Mouse (Mus musculus): Measurements from ENCODE around the gene Cdkn2aipnl.

The Cdkn2aipnl gene

DNA sequence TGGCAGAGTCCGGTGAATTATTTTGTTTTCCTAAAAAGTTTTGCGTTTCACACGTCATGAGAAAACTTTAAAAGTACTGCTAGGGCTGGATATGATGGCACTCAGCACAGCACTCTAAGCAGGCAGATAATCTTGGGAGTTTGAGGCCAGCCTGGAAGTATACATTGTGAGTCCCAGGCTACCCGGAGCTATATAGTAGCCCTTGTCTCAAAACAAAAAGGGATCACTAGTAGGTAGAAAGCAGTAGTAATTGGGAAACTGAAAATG lies 36.0 kb downstream of the Cdkn2aipnl start:
- peak in 1 of 2 experiments; percentile 27 for DNase-seq (ENCODE audit: inconsistent age in 2 of 2, low spot score in 1 of 2)

DNA sequence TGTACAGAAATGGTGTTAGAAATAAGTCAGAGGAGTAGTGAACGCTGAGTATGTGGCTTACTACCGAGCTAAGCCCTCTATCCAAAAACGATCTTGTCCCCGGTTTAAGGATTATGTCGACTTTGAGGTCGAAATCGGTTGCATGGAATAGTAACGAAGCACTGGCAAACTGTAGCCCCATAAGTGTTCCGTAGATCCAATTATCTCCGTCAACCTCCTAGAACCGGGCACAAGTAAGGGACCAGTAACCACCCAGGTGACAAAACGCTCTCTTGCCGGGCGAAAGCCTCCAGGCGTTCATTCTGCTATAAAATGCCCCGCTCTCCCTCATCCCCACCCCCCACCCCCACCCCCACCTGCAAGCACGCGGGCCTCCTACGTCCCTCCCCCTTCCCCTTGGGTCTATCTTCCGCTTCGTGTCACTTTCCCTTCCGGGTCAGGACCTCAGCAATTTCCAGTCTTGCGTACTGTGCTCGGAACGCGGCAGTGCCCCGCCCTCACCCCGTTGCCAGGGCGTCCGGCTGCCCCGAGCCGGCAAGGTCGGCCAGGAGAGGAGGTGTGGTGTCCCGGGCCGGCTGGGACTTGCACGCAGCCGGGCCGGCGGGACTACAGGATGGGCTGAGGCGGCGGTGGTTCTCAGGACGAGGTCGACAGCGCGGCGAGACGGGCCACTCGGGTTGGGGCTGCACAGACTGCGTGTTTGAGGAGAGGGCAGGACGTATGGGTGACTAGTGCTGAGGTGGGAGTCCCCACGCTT lies 36.5 kb downstream of the Cdkn2aipnl start, which contains the start of gene Cdkl3:
Gene Cdkl3, plus strand, starts transcription at position 450 of the 757 bp plus-strand sequence.
- DNase-seq (ENCODE audit: inconsistent age in 2 of 2, low spot score in 1 of 2) = peak; percentile 98

DNA sequence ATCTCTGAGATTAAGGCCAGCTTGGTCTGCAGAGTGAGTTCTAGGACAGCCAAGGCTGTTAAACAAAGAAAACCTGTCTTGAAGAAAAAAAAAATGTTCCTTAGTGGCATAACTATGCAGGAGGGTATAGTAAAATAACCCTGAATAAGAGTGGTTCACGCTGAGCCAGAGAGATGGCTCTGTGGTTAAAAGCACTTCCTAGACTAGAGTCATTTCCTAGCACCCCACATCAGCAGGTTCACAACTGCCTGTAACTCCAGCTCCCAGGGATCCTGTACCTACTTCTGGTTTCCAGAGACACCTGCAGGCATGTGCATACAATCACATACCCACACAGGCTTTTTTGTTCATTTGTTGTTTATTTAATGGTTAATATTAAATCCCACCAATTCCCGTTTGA lies 38.1 kb downstream of the Cdkn2aipnl start:
- DNase-seq (ENCODE audit: inconsistent age in 2 of 2, low spot score in 1 of 2) = no peak

DNA sequence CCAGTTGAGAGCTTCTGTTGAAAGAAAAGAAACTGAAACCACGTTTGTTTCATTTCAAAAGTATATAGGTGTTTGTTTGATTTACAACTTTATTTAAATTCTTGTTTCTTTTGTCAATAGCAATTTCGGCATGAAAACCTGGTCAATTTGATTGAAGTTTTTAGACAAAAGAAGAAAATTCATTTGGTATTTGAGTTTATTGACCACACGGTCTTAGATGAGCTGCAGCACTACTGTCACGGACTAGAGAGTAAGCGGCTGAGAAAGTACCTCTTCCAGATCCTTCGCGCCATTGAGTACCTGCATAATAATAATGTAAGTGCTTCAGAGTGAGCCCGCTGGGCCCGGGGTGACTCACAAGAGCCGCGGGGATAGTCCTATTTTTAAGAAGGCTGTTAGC lies 43.5 kb downstream of the Cdkn2aipnl start:
- DNase-seq (ENCODE audit: inconsistent age in 2 of 2, low spot score in 1 of 2) = no peak

DNA sequence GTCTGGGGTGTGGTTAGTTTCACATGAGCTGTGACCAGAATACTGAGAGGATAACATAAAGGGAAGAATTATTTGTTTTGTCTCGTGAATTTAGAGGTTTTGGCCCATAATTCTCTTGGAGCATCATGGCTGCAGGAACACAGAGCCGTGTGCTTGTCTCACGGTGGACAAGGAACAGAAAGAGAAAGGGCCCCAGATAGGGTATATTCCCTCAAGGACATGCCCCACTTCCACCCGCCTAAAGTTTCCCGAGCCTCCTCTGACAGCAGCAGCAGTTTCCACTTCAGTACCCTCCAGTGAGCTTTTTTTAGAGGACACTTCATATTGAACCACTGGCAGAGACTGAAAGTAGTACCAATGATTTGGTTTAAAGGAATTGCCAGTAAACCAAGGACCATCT lies 44.1 kb downstream of the Cdkn2aipnl start:
- no peak for DNase-seq (ENCODE audit: inconsistent age in 2 of 2, low spot score in 1 of 2)

DNA sequence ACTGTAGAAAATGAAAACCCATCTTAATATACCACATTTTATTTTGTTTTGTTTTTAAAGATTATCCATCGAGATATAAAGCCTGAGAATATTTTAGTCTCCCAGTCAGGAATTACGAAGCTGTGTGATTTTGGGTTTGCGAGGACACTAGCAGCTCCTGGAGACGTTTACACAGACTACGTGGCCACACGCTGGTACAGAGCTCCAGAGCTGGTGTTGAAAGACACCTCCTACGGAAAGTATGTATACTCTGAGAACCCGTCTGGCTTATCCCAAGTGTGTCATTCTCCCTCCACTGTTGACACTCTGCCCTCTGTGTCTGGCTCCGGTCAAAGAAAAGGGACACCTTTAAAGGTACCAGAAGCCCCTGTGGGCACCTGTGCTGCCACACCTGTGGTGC lies 50.8 kb downstream of the Cdkn2aipnl start:
- no peak for DNase-seq (ENCODE audit: inconsistent age in 2 of 2, low spot score in 1 of 2)

All from adrenal gland, adult (tissue).